Mouse (Mus musculus) WW6 (cell line): ENCODE measurements around the gene Vmn1r227.

Experiments used
- DNase-seq: peaks from one replicate; pipeline ENCODE4 v3.0.0-alpha.2; 2013; ENCODE audit warnings: low read depth, low spot score

Vmn1r227 gene

GRCm38 (mm10) chr17:20729543-20729942 is at the start of gene Vmn1r227:
Gene Vmn1r227 (plus strand): TSS chr17:20729843.
- DNase-seq = no peak

GRCm38 (mm10) chr17:20682543-20682942 is 47.1 kb upstream of the Vmn1r227 start, which contains the start of gene Vmn1r226:
Gene Vmn1r226 (plus strand): TSS chr17:20682843.
- no peak for DNase-seq

GRCm38 (mm10) chr17:20786057-20786456 is 56.4 kb downstream of the Vmn1r227 start, which contains the start of gene Vmn1r228:
Gene Vmn1r228 (minus strand): TSS chr17:20786157.
- DNase-seq = no peak
